Mouse (Mus musculus) forebrain, embryonic 16.5 days (tissue): Measurements from ENCODE around the gene Tns2. TPM values are rescaled to one million over a fixed set of nuclear protein-coding genes. Genes with fewer than 3 reads are reported as not detected.
"Not testable (repeated sequence)": the region's sequence is repeated elsewhere in the genome, so short reads cannot be mapped to it uniquely, and the experiment has no call there.

Source experiments
- ATAC-seq: fragments of 200-750 bp; cut with Nextera tagmentation; 2 replicates; pipeline ENCODE4 v1.8.0; 2017; ENCODE audit warnings: mild to moderate bottlenecking, moderate library complexity
- H3K27ac ChIP-seq: fragments of 300-500 bp; sonication (generic); 2 replicates; pipeline ENCODE4 v1.5.1; 2014; ENCODE audit warnings: low read length, control low read depth
- H3K27me3 ChIP-seq: fragments of 300-500 bp; sonication (generic); replicated peaks from 2 replicates; pipeline ENCODE4 v1.6.1; 2014; ENCODE audit warnings: low read length; ENCODE audit not compliant: control insufficient read depth, insufficient read depth
- H3K36me3 ChIP-seq: fragments of 300-500 bp; sonication (generic); 2 replicates; pipeline ENCODE4 v1.6.1; 2014; ENCODE audit not compliant: control insufficient read depth, insufficient read depth
- H3K4me1 ChIP-seq: fragments of 300-500 bp; sonication (generic); replicated peaks from 2 replicates; pipeline ENCODE4 v1.6.1; 2014; ENCODE audit warnings: low read length; ENCODE audit not compliant: control insufficient read depth, insufficient read depth
- H3K4me2 ChIP-seq: fragments of 300-500 bp; sonication (generic); 2 replicates; pipeline ENCODE4 v1.6.1; 2014; ENCODE audit warnings: mild to moderate bottlenecking, low read length, control low read depth
- H3K4me3 ChIP-seq: fragments of 300-500 bp; sonication (generic); replicated peaks from 2 replicates; pipeline ENCODE4 v1.5.1; 2014; ENCODE audit warnings: mild to moderate bottlenecking, low read length, control low read depth
- H3K9ac ChIP-seq: fragments of 300-500 bp; sonication (generic); replicated peaks from 2 replicates; pipeline ENCODE4 v1.6.1; 2014; ENCODE audit warnings: low read depth, low read length, control low read depth
- H3K9me3 ChIP-seq: fragments of 300-500 bp; sonication (generic); 2 replicates; pipeline ENCODE4 v1.6.1; 2016; ENCODE audit warnings: low read length; ENCODE audit not compliant: control insufficient read depth
- WGBS: fragments of 180-500 bp; shearing (Covaris S2); extraction: QIAGEN DNeasy Blood & Tissue Kit; methylation state at CpG from one replicate; pipeline ENCODE4 v1.1.7; 2014; 5-methylcytosine and 5-hydroxymethylcytosine counted together
- polyA plus RNA-seq: library from polyadenylated mRNA; unstranded; fragments of >200 nt; fragmentation: Nextera tagmentation; extraction: Ambion mirVana; gene quantifications from 2 replicates; pipeline ENCODE4 v1.2.1, GENCODE M21; 2015

Gene Tns2
- polyA plus RNA-seq, 1 experiment from 2014 or later = 6.9 TPM

GRCm38 (mm10) chr15:102144726-102145125 is 44.5 kb downstream of the Tns2 start:
- Histone ChIP-seq H3K4me3 (no peak overlapping the region), H3K36me3 (no peaks in the 10 kb centered on the region), H3K9me3 (no peaks in the 10 kb centered on the region), H3K27ac (no peak overlapping the region), H3K4me2 (no peak overlapping the region), H3K27me3 (peaks cover 28% of the 10 kb centered on the region), H3K9ac (no peak overlapping the region; the same call in 1 of the 2 replicates), H3K4me1 (no peaks in the 10 kb centered on the region)
- 13% methylated on average over 19 of the region's 19 CpGs for WGBS
- ATAC-seq = no peak

GRCm38 (mm10) chr15:102145330-102145729 is 45.1 kb downstream of the Tns2 start:
- H3K4me3 ChIP-seq = no peak overlapping the region
- 88% methylated on average over 10 of the region's 10 CpGs for WGBS

GRCm38 (mm10) chr15:102146089-102146488 is 45.9 kb downstream of the Tns2 start:
- Histone ChIP-seq H3K27me3 (peaks cover 28% of the 10 kb centered on the region), H3K4me1 (no peaks in the 10 kb centered on the region), H3K36me3 (no peaks in the 10 kb centered on the region), H3K4me2 (no peak overlapping the region), H3K27ac (no peak overlapping the region), H3K9me3 (no peaks in the 10 kb centered on the region), H3K4me3 (no peak overlapping the region), H3K9ac (no peak overlapping the region)
- ATAC-seq = no peak
- WGBS = 89% methylated on average over 5 of the region's 5 CpGs

More at GRCm38 (mm10) chr15:102145330-102145729, 45.1 kb downstream of the Tns2 start:
- Histone ChIP-seq H3K4me2 (no peak overlapping the region), H3K4me1 (no peaks in the 10 kb centered on the region), H3K27me3 (peaks cover 28% of the 10 kb centered on the region), H3K9ac (no peak overlapping the region), H3K27ac (no peak overlapping the region), H3K36me3 (no peaks in the 10 kb centered on the region), H3K9me3 (no peaks in the 10 kb centered on the region)
- no peak for ATAC-seq

GRCm38 (mm10) chr15:102146882-102147281 is 46.7 kb downstream of the Tns2 start:
- no peak overlapping the region for H3K27ac ChIP-seq
- WGBS = 0% methylated on average over 1 of the region's 1 CpGs
- H3K9ac ChIP-seq = no peak overlapping the region
- H3K4me3 ChIP-seq = no peak overlapping the region
- H3K36me3 ChIP-seq = no peaks in the 10 kb centered on the region
- peaks cover 28% of the 10 kb centered on the region for H3K27me3 ChIP-seq
- ATAC-seq = no peak
- no peaks in the 10 kb centered on the region for H3K9me3 ChIP-seq
- no peaks in the 10 kb centered on the region for H3K4me1 ChIP-seq
- H3K4me2 ChIP-seq = no peak overlapping the region

GRCm38 (mm10) chr15:102147674-102148402 is 47.6 kb downstream of the Tns2 start:
- 73% methylated on average over 16 of the region's 16 CpGs for WGBS
- no peaks in the 10 kb centered on the region for H3K4me1 ChIP-seq
- H3K36me3 ChIP-seq = no peaks in the 10 kb centered on the region
- no peak for ATAC-seq
- H3K27ac ChIP-seq = no peak overlapping the region
- no peak overlapping the region for H3K4me2 ChIP-seq
- H3K9ac ChIP-seq = no peak overlapping the region
- peaks cover 24% of the 10 kb centered on the region for H3K27me3 ChIP-seq
- H3K9me3 ChIP-seq = no peaks in the 10 kb centered on the region
- H3K4me3 ChIP-seq = no peak overlapping the region

DNA sequence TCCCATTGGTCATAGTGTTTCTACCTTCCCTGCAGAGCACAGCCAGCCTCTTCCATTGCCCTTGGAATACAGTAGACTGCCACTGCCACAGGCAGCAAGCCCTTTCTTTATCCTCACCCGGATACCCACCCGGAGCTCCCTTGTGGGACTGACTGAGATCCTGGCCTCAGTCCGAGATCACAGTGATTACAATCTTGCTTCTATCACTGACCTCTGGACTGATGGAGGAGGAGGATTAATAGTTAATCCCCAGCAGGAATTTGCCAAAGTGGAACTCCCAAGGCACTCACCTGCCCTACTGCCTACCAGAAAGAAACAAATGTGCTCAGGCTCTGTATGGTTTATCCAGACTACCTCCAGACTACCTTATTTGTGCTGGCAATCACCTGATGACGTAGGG is 49.3 kb downstream of the Tns2 start:
- Histone ChIP-seq H3K36me3 (no peaks in the 10 kb centered on the region), H3K27me3 (peaks cover 13% of the 10 kb centered on the region), H3K4me1 (no peaks in the 10 kb centered on the region), H3K9me3 (no peaks in the 10 kb centered on the region), H3K9ac (no peak overlapping the region), H3K4me2 (no peak overlapping the region), H3K4me3 (no peak overlapping the region), H3K27ac (no peak overlapping the region)
- no peak for ATAC-seq
- 70% methylated on average over 4 of the region's 4 CpGs for WGBS

DNA sequence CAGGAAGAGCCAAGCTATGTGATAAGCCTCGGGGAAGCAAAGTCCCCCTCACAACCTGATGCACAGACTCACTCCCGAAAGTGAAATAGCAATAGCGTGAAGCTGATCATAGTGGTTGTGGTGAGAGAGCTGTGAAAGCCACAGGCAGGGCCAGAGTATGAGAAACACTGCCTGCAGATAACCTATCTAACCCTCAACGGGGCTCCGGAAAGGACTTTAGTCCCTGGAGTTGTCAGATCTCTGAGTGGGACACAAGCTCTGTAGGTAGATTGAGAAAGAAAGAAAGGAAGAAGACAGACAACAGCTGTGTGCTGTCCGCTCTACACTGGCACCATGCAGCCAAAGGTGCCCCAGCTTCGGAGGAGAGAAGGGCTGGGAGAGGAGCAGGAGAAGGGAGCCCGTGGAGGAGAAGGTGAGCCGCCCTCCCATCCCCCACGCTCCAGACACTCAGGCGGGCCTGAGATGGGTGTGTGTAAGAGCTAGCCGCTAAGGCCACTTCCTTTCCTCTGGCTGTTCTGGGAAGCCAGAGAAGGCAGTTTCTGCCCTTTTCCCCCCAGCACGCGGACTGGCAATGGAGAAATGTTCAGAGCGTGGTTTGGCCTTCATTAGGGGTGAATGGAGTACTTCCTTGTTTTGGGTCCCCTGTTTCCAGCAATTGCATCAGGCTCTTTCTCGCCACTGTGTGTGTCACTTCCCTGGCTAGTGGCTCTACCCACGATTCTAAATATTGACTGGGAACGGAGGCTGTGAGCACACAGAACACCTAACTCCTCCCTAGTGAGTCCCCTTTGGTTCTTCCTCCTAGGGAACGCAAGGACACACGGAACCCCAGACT is 50.3 kb downstream of the Tns2 start, which contains the start of gene Soat2:
Gene Soat2 (plus strand): TSS at position 226 of the 835 bp plus-strand sequence.
- Histone ChIP-seq H3K36me3 (no peaks in the 10 kb centered on the region), H3K9me3 (no peaks in the 10 kb centered on the region), H3K4me3 (no peak within 1 kb of the TSS), H3K27ac (no peak within 1 kb of the TSS), H3K9ac (no peak within 1 kb of the TSS), H3K4me1 (no peaks in the 10 kb centered on the region), H3K4me2 (no peak within 1 kb of the TSS), H3K27me3 (peaks cover 5% of the 10 kb centered on the region)
- no peak for ATAC-seq
- WGBS = 56% methylated on average over 20 of the region's 20 CpGs

DNA sequence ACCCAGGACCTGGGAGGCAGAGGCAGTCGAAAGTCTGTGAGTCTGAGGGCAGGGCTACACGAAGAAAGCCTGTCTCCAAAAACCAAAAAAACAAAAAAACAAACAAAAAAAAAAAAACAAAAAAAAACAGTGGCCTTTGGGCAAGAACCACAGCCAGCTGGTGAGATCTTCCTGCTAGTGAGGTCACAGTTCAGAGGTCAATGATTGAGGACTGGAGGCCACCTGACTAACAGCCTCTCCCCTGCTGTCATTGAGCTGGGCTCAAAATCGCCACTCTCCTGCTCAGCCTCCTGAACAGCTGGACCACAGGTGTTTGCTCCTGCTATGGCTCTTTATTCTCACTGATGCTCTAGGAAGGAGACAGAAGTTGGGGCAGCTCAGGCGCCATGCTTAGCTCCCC is 52.4 kb downstream of the Tns2 start:
- no peaks in the 10 kb centered on the region for H3K27me3 ChIP-seq
- no peaks in the 10 kb centered on the region for H3K36me3 ChIP-seq
- H3K9ac ChIP-seq = no peak overlapping the region
- H3K4me2 ChIP-seq = no peak overlapping the region
- H3K4me1 ChIP-seq = no peaks in the 10 kb centered on the region
- H3K9me3 ChIP-seq = no peaks in the 10 kb centered on the region
- 39% methylated on average over 4 of the region's 4 CpGs for WGBS
- ATAC-seq = no peak
- no peak overlapping the region for H3K27ac ChIP-seq
- no peak overlapping the region for H3K4me3 ChIP-seq

GRCm38 (mm10) chr15:102155006-102155405 is 54.8 kb downstream of the Tns2 start:
- not testable (repeated sequence) for ATAC-seq, H3K27ac ChIP-seq, H3K4me1 ChIP-seq, H3K36me3 ChIP-seq, H3K4me2 ChIP-seq, H3K27me3 ChIP-seq, H3K9ac ChIP-seq, H3K4me3 ChIP-seq, H3K9me3 ChIP-seq
- 92% methylated on average over 6 of the region's 6 CpGs for WGBS
